Mouse (Mus musculus): ENCODE measurements at regions not wholly inside any gene's neighbourhood (a gene's known extent, or its start where the extent isn't known, plus 50 kb on each side); places are given as distances from the start of the nearest gene placed in this dataset.

DNA sequence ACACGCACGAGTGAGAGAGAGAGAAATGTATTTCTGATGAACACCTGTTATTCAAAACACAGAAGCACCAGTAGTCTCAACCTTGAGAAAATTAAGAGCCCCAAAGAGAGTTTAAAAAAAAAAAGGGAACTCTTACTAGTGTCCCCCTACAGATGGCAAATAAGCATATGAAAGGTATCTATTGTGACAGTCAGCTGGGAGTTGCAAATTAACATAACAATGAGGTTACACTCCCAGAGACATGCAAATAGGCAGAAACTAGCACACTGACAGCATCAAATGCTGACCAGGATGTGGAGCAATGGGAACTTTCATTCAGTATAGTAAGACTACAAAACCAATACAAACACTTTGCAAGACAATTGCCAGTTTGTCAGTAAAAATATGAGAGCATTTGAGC, 619.1 kb upstream of the Zeb2 start:
- Histone ChIP-seq H3K27ac (ENCODE audit: insufficient read depth, low read depth, low read length, poor library complexity, severe bottlenecking) (no peak overlapping the region), H3K4me3 (ENCODE audit: insufficient read depth in 1 of 2, low read depth in 1 of 2, low read length in 2 of 2, poor library complexity in 1 of 2, severe bottlenecking in 1 of 2) (no peak overlapping the region), H3K9me3 (ENCODE audit: control insufficient read depth, insufficient read depth, low read depth, low read length) (no peaks in the 10 kb centered on the region), H3K36me3 (ENCODE audit: control insufficient read depth, insufficient read depth, low read length, poor library complexity, severe bottlenecking) (no peaks in the 10 kb centered on the region), H3K9ac (ENCODE audit: insufficient read depth, low read depth, low read length, poor library complexity, severe bottlenecking) (no peak overlapping the region), H3K4me1 (ENCODE audit: control insufficient read depth in 2 of 2, insufficient read depth in 2 of 2, low read length in 2 of 2, poor library complexity in 1 of 2) (peaks cover 0 to 3% of the 10 kb centered on the region in 2 experiments; a peak in 1 of 4 replicates)
- in situ Hi-C loops (cut with MboI; ENCODE audit: low sequenced_read_pairs in 2 of 2, unreplicated experiment in 2 of 2) = no loop called here
- peak; percentile 38 for DNase-seq (ENCODE audit: low read depth, low spot score)
- no peak for TF ChIP-seq ZC3H11A (IDR thresholded peaks at IDR 0.05; ENCODE audit: borderline replicate concordance, low read depth, low read length)
- no peak for TF ChIP-seq CHD2 (IDR thresholded peaks at IDR 0.05; ENCODE audit: low read depth, low read length)
- peak; percentile 92 for TF ChIP-seq ZNF384 (IDR thresholded peaks at IDR 0.05; ENCODE audit: low read depth, low read length)

DNA sequence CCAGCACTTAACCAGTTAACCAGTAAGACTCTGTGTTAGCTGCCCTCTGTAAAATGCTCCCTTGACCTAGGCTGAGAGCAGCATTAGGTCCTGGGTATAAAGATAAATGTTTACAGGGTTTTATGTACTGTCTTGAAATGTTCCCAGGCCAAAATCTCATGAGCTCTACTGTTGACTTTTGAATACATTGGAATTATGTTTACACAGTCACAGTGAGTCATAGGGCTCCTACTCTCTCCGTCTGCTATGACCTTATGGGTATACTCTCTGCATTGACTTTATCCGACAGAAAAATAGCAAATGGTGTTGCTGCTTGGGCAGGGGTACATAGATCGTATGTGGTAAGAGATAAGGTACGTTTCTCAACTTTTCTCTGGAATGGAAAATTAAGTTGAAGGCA, 596.8 kb upstream of the Zeb2 start:
- Histone ChIP-seq H3K27ac (ENCODE audit: insufficient read depth, low read depth, low read length, poor library complexity, severe bottlenecking) (no peak overlapping the region), H3K4me1 (ENCODE audit: control insufficient read depth in 2 of 2, insufficient read depth in 2 of 2, low read length in 2 of 2, poor library complexity in 1 of 2) (no peaks in the 10 kb centered on the region), H3K9ac (ENCODE audit: insufficient read depth, low read depth, low read length, poor library complexity, severe bottlenecking) (no peak overlapping the region), H3K4me3 (ENCODE audit: insufficient read depth in 1 of 2, low read depth in 1 of 2, low read length in 2 of 2, poor library complexity in 1 of 2, severe bottlenecking in 1 of 2) (no peak overlapping the region), H3K9me3 (ENCODE audit: control insufficient read depth, insufficient read depth, low read depth, low read length) (no peaks in the 10 kb centered on the region), H3K36me3 (ENCODE audit: control insufficient read depth, insufficient read depth, low read length, poor library complexity, severe bottlenecking) (no peaks in the 10 kb centered on the region)
- TF ChIP-seq ZNF384 (IDR thresholded peaks at IDR 0.05; ENCODE audit: low read depth, low read length) = no peak
- no peak for TF ChIP-seq MAFK (IDR thresholded peaks at IDR 0.05; ENCODE audit: insufficient read depth, low read depth, low read length)
- TF ChIP-seq CHD2 (IDR thresholded peaks at IDR 0.05; ENCODE audit: low read depth, low read length) = no peak
- TF ChIP-seq ZC3H11A (IDR thresholded peaks at IDR 0.05; ENCODE audit: borderline replicate concordance, low read depth, low read length) = no peak
- TF ChIP-seq HCFC1 (IDR thresholded peaks at IDR 0.05; ENCODE audit: borderline replicate concordance, insufficient read depth, low read length) = no peak
- in situ Hi-C loops (cut with MboI; ENCODE audit: low sequenced_read_pairs in 2 of 2, unreplicated experiment in 2 of 2) = no loop called here
- DNase-seq (ENCODE audit: low read depth, low spot score) = no peak

DNA sequence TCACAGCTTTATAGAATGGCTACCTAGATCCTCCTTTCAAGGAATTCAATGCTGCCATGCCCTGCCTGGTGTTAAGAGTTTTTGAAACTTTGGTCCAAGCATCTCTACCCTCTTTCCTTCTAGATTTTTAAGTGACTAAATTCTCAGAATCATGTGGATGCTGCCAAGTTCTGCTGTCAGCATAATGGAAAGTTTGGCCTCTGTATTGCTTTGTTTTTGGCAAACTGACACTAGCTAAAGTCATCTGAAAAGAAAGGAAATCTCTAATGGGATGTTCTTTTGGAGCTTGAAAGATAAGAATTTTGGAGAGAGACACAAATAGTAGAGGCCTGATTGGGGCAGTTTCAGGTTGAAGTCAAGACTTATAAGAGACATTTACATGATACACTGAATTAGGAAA, 589.8 kb upstream of the Zeb2 start:
- no peak overlapping the region for H3K9ac ChIP-seq (ENCODE audit: insufficient read depth, low read depth, low read length, poor library complexity, severe bottlenecking)
- no peak for TF ChIP-seq CHD2 (IDR thresholded peaks at IDR 0.05; ENCODE audit: low read depth, low read length)
- no peak for TF ChIP-seq ZNF384 (IDR thresholded peaks at IDR 0.05; ENCODE audit: low read depth, low read length)
- TF ChIP-seq ZC3H11A (IDR thresholded peaks at IDR 0.05; ENCODE audit: borderline replicate concordance, low read depth, low read length) = no peak
- no peak for TF ChIP-seq HCFC1 (IDR thresholded peaks at IDR 0.05; ENCODE audit: borderline replicate concordance, insufficient read depth, low read length)
- TF ChIP-seq MAFK (IDR thresholded peaks at IDR 0.05; ENCODE audit: insufficient read depth, low read depth, low read length) = no peak
- no peak overlapping the region for H3K27ac ChIP-seq (ENCODE audit: insufficient read depth, low read depth, low read length, poor library complexity, severe bottlenecking)
- H3K4me3 ChIP-seq (ENCODE audit: insufficient read depth in 1 of 2, low read depth in 1 of 2, low read length in 2 of 2, poor library complexity in 1 of 2, severe bottlenecking in 1 of 2) = no peak overlapping the region
- no peak for DNase-seq (ENCODE audit: low read depth, low spot score)
- H3K36me3 ChIP-seq (ENCODE audit: control insufficient read depth, insufficient read depth, low read length, poor library complexity, severe bottlenecking) = no peaks in the 10 kb centered on the region
- in situ Hi-C loops (cut with MboI; ENCODE audit: low sequenced_read_pairs in 2 of 2, unreplicated experiment in 2 of 2) = no loop called here
- no peaks in the 10 kb centered on the region for H3K9me3 ChIP-seq (ENCODE audit: control insufficient read depth, insufficient read depth, low read depth, low read length)
- no peaks in the 10 kb centered on the region for H3K4me1 ChIP-seq (ENCODE audit: control insufficient read depth in 2 of 2, insufficient read depth in 2 of 2, low read length in 2 of 2, poor library complexity in 1 of 2)

DNA sequence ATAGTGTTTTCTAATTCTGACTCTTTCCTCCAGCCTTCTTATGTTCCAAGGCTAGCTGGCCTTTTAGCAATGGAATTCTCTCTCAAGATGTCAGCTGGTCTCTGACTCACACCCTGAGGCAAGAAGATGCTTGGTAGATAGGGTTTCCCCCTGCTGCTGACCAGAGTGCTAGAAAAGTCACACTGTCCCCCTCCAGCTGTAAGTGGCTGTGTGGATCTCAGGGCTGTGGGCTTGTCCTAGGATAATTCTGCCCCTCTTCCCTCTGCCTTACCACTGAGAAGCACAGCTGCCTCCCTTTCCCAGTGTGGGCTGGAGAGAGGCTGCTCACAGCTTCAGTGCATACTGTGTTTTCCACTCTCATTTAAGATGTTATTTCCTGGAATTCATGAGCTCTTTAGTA, 585.3 kb upstream of the Zeb2 start:
- Histone ChIP-seq H3K36me3 (ENCODE audit: control insufficient read depth, insufficient read depth, low read length, poor library complexity, severe bottlenecking) (no peaks in the 10 kb centered on the region), H3K9ac (ENCODE audit: insufficient read depth, low read depth, low read length, poor library complexity, severe bottlenecking) (no peak overlapping the region), H3K27ac (ENCODE audit: insufficient read depth, low read depth, low read length, poor library complexity, severe bottlenecking) (no peak overlapping the region), H3K9me3 (ENCODE audit: control insufficient read depth, insufficient read depth, low read depth, low read length) (no peaks in the 10 kb centered on the region), H3K4me1 (ENCODE audit: control insufficient read depth in 2 of 2, insufficient read depth in 2 of 2, low read length in 2 of 2, poor library complexity in 1 of 2) (no peaks in the 10 kb centered on the region), H3K4me3 (ENCODE audit: insufficient read depth in 1 of 2, low read depth in 1 of 2, low read length in 2 of 2, poor library complexity in 1 of 2, severe bottlenecking in 1 of 2) (no peak overlapping the region)
- DNase-seq (ENCODE audit: low read depth, low spot score) = no peak
- TF ChIP-seq CHD2 (IDR thresholded peaks at IDR 0.05; ENCODE audit: low read depth, low read length) = no peak
- TF ChIP-seq ZC3H11A (IDR thresholded peaks at IDR 0.05; ENCODE audit: borderline replicate concordance, low read depth, low read length) = no peak
- TF ChIP-seq MAFK (IDR thresholded peaks at IDR 0.05; ENCODE audit: insufficient read depth, low read depth, low read length) = no peak
- TF ChIP-seq ZNF384 (IDR thresholded peaks at IDR 0.05; ENCODE audit: low read depth, low read length) = no peak
- no peak for TF ChIP-seq HCFC1 (IDR thresholded peaks at IDR 0.05; ENCODE audit: borderline replicate concordance, insufficient read depth, low read length)
- in situ Hi-C loops (cut with MboI; ENCODE audit: low sequenced_read_pairs in 2 of 2, unreplicated experiment in 2 of 2) = no loop called here

DNA sequence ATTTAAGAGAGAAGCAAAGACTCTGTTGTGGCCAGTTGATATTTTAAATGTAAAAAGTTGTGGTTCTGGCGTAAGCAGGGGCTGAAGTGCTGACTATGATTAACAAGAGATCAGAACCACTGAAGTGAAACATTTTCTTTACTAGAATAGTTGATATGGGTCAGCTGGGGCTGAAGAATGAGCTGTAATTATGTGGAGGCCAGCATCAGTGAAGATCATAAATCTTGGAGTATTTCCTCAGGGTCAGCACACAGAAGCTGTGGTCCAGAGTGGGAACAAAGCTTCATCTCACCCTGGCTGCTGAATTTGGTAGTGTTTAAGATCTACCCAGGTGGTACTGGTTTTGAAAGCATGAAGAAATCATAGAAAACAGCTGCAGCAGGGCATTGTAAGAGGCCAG, 583.4 kb upstream of the Zeb2 start:
- Histone ChIP-seq H3K4me1 (ENCODE audit: control insufficient read depth in 2 of 2, insufficient read depth in 2 of 2, low read length in 2 of 2, poor library complexity in 1 of 2) (no peaks in the 10 kb centered on the region), H3K9me3 (ENCODE audit: control insufficient read depth, insufficient read depth, low read depth, low read length) (no peaks in the 10 kb centered on the region), H3K9ac (ENCODE audit: insufficient read depth, low read depth, low read length, poor library complexity, severe bottlenecking) (no peak overlapping the region), H3K4me3 (ENCODE audit: insufficient read depth in 1 of 2, low read depth in 1 of 2, low read length in 2 of 2, poor library complexity in 1 of 2, severe bottlenecking in 1 of 2) (no peak overlapping the region), H3K27ac (ENCODE audit: insufficient read depth, low read depth, low read length, poor library complexity, severe bottlenecking) (no peak overlapping the region), H3K36me3 (ENCODE audit: control insufficient read depth, insufficient read depth, low read length, poor library complexity, severe bottlenecking) (no peaks in the 10 kb centered on the region)
- no peak for DNase-seq (ENCODE audit: low read depth, low spot score)
- in situ Hi-C loops (cut with MboI; ENCODE audit: low sequenced_read_pairs in 2 of 2, unreplicated experiment in 2 of 2) = no loop called here
- TF ChIP-seq HCFC1 (IDR thresholded peaks at IDR 0.05; ENCODE audit: borderline replicate concordance, insufficient read depth, low read length) (no peak), MAFK (IDR thresholded peaks at IDR 0.05; ENCODE audit: insufficient read depth, low read depth, low read length) (no peak), ZNF384 (IDR thresholded peaks at IDR 0.05; ENCODE audit: low read depth, low read length) (no peak), ZC3H11A (IDR thresholded peaks at IDR 0.05; ENCODE audit: borderline replicate concordance, low read depth, low read length) (no peak), CHD2 (IDR thresholded peaks at IDR 0.05; ENCODE audit: low read depth, low read length) (no peak)

Measured in ES-E14 (cell line).